Mouse (Mus musculus) spleen, postnatal 4 days (tissue): ENCODE measurements around the gene Cyfip1.

Experiments used
- DNase-seq, 2 experiments: peaks; one replicate each; pipeline ENCODE4 v3.0.0; 2022; ENCODE audit warnings: low spot score in 2 of 2

The Cyfip1 gene

GRCm38 (mm10) chr7:55841445-55841844, at the start of gene Cyfip1:
Gene Cyfip1 (plus strand): TSS chr7:55841745.
- DNase-seq: no peak

GRCm38 (mm10) chr7:55792280-55792679, 49.3 kb upstream of the Cyfip1 start:
- DNase-seq: no peak

- no peak for DNase-seq
Measured at GRCm38 (mm10) chr7:55793236-55793951, 48.2 kb upstream of the Cyfip1 start.

GRCm38 (mm10) chr7:55793952-55794603, 47.5 kb upstream of the Cyfip1 start, which contains the start of gene Tubgcp5:
Gene Tubgcp5 (plus strand): TSS chr7:55794154.
- peak; percentile 97 to 98 for DNase-seq

- no peak for DNase-seq
Measured at GRCm38 (mm10) chr7:55799981-55800380, 41.6 kb upstream of the Cyfip1 start.

GRCm38 (mm10) chr7:55809967-55810366, 31.6 kb upstream of the Cyfip1 start:
- DNase-seq: no peak

- no peak for DNase-seq
Measured at GRCm38 (mm10) chr7:55824468-55824867, 17.1 kb upstream of the Cyfip1 start.

GRCm38 (mm10) chr7:55827551-55827950, 14.0 kb upstream of the Cyfip1 start:
- no peak for DNase-seq

GRCm38 (mm10) chr7:55836877-55837276, 4.7 kb upstream of the Cyfip1 start:
- no peak for DNase-seq

GRCm38 (mm10) chr7:55841977-55842503, 495 bp downstream of the Cyfip1 start:
- peak; percentile 62 to 84 for DNase-seq

GRCm38 (mm10) chr7:55842504-55843152, 1.1 kb downstream of the Cyfip1 start:
- peak in 1 of 2 experiments; percentile 61 for DNase-seq

- DNase-seq: no peak
Measured at GRCm38 (mm10) chr7:55846606-55847312, 5.2 kb downstream of the Cyfip1 start.

- no peak for DNase-seq
Measured at GRCm38 (mm10) chr7:55849948-55850571, 8.5 kb downstream of the Cyfip1 start.

GRCm38 (mm10) chr7:55852787-55853186, 11.2 kb downstream of the Cyfip1 start:
- no peak for DNase-seq

GRCm38 (mm10) chr7:55855597-55855996, 14.1 kb downstream of the Cyfip1 start:
- DNase-seq: no peak

- DNase-seq: no peak
Measured at GRCm38 (mm10) chr7:55856741-55857140, 15.2 kb downstream of the Cyfip1 start.

- DNase-seq: no peak
Measured at GRCm38 (mm10) chr7:55857729-55858128, 16.2 kb downstream of the Cyfip1 start.

GRCm38 (mm10) chr7:55858836-55859517, 17.4 kb downstream of the Cyfip1 start:
- no peak for DNase-seq

GRCm38 (mm10) chr7:55859518-55859872, 17.9 kb downstream of the Cyfip1 start:
- DNase-seq: no peak

- no peak for DNase-seq
Measured at GRCm38 (mm10) chr7:55859956-55860355, 18.4 kb downstream of the Cyfip1 start.

GRCm38 (mm10) chr7:55861175-55861574, 19.6 kb downstream of the Cyfip1 start:
- no peak for DNase-seq
